ENCODE assay signal across 9 mouse cellular contexts in genomic region chr14:25472096-25472861, GRCm38 (mm10). TPM values are rescaled to one million over a fixed set of nuclear protein-coding genes. Genes with fewer than 3 reads are reported as not detected.
DNase-seq lines count a peak whose midpoint lies in the region; ATAC-seq and TF ChIP-seq lines count a peak whose summit lies in the region.
"Had no signal": no experiment of that assay in that cellular context is flagged by ENCODE, and none has a peak within 500 bp of the region (broad histone marks: within the 10 kb centered on the region; RNA-seq: fewer than 3 reads in every experiment).

No protein-coding gene starts in this region.

- peaks cover 98% of the 10 kb centered on the region for H3K4me1 ChIP-seq in neural tube, embryonic 12.5 days
- peaks cover 100% of the 10 kb centered on the region for H3K4me1 ChIP-seq in heart, embryonic 10.5 days

- H3K9ac ChIP-seq in neural tube, embryonic 12.5 days, result no peak overlapping the region
- H3K9ac ChIP-seq: hindbrain, embryonic 15.5 days had no signal

- no peak overlapping the region for H3K4me3 ChIP-seq in neural tube, embryonic 12.5 days
- no peak overlapping the region for H3K4me3 ChIP-seq in heart, embryonic 10.5 days
- H3K4me3 ChIP-seq in myocyte, result no peak overlapping the region
- H3K4me3 ChIP-seq: hindbrain, embryonic 15.5 days had no signal

- TF ChIP-seq POLR2A in myocyte (IDR thresholded peaks at IDR 0.05; ENCODE audit: insufficient read length, low read depth), result no peak

- no peak overlapping the region for H3ac ChIP-seq in myocyte (ENCODE audit: control insufficient read depth, insufficient read length)

- WGBS in neural tube, embryonic 12.5 days, result 77% methylated on average over 6 of the region's 6 CpGs
- WGBS in heart, embryonic 10.5 days, result 66% methylated on average over 6 of the region's 6 CpGs

- H3K9me3 ChIP-seq in neural tube, embryonic 12.5 days, result no peaks in the 10 kb centered on the region
- no peaks in the 10 kb centered on the region for H3K9me3 ChIP-seq in heart, embryonic 10.5 days
- H3K9me3 ChIP-seq: hindbrain, embryonic 15.5 days had no signal

- no peak for ATAC-seq in neural tube, embryonic 12.5 days (ENCODE audit: low FRiP score, low read depth)

- H3K27ac ChIP-seq in neural tube, embryonic 12.5 days, result no peak overlapping the region
- H3K27ac ChIP-seq in heart, embryonic 10.5 days, result peak overlapping the region; percentile 80

- no peaks in the 10 kb centered on the region for H3K36me3 ChIP-seq in neural tube, embryonic 12.5 days
- 0 out of 2 replicates have a peak, but pooled peaks cover 3% of the 10 kb centered on the region for H3K36me3 ChIP-seq in heart, embryonic 10.5 days
- H3K36me3 ChIP-seq in myocyte (ENCODE audit: control insufficient read depth, insufficient read depth), result no peaks in the 10 kb centered on the region
- H3K36me3 ChIP-seq: hindbrain, embryonic 15.5 days had no signal

- H3K79me2 ChIP-seq in myocyte (ENCODE audit: control insufficient read depth, insufficient read depth), result peaks cover 94% of the 10 kb centered on the region

- H3K27me3 ChIP-seq in neural tube, embryonic 12.5 days (replicated peaks), result no peaks in the 10 kb centered on the region
- no peaks in the 10 kb centered on the region for H3K27me3 ChIP-seq in heart, embryonic 10.5 days (ENCODE audit: insufficient read depth, poor library complexity, severe bottlenecking)
- H3K27me3 ChIP-seq in myocyte (ENCODE audit: control insufficient read depth, insufficient read depth, insufficient read length), result no peaks in the 10 kb centered on the region
- H3K27me3 ChIP-seq: hindbrain, embryonic 15.5 days had no signal

- intact Hi-C loops in left cerebral cortex, postnatal 4 days (cut with DNase I), result no loop called here

- 0 out of 2 replicates have a peak overlapping the region, but pooled peaks have one; percentile 10 for H3K4me2 ChIP-seq in neural tube, embryonic 12.5 days (replicated peaks)
- peak overlapping the region; percentile 68 for H3K4me2 ChIP-seq in myocyte (ENCODE audit: low read depth)
- H3K4me2 ChIP-seq: hindbrain, embryonic 15.5 days had no signal

- no peak for DNase-seq in neural tube, embryonic 10.5 days (ENCODE audit: extremely low spot score, low spot score)
- no peak for DNase-seq in heart, embryonic 10.5 days (ENCODE audit: low spot score)
- peak; percentile 76 to 82 for DNase-seq in kidney, postnatal 36 days
- DNase-seq in left cerebral cortex, postnatal 4 days, result no peak
- DNase-seq in gastrocnemius, postnatal 4 days (ENCODE audit: low spot score in 2 of 2), result no peak
- DNase-seq in gastrocnemius, postnatal 25 days, result no peak

TF ChIP-seq in myocyte, 11 proteins besides CTCF, POLR2A, EP300 and RAD21:
- TF ChIP-seq TCF3 (IDR thresholded peaks at IDR 0.05; ENCODE audit: insufficient read length, low read depth) (no peak), CEBPB (IDR thresholded peaks at IDR 0.05; ENCODE audit: insufficient read depth, poor library complexity, severe bottlenecking) (peak; percentile 64; the same call in 1 of the 2 replicates)

RNA-seq across cellular contexts. Expression of gene Zmiz1, which starts 13.3 kb away (rescaled TPM):
- polyA plus RNA-seq in neural tube, embryonic 12.5 days (2016; fragmentation: Nextera tagmentation; extraction: Ambion mirVana), result 62.2 and 63.4 TPM in 2 replicates
- polyA plus RNA-seq in heart, embryonic 10.5 days (2016; fragmentation: Nextera tagmentation; extraction: Ambion mirVana), result 38.1 and 45.8 TPM in 2 replicates
- 34.5 TPM for polyA plus RNA-seq in myocyte (2012; fragmentation: generic; extraction: Trizol)
- total RNA-seq in left cerebral cortex, postnatal 4 days (2021), result 100 to 1,000 TPM; 149 to 152 TPM
- 10 to 100 TPM; 53.8 to 55.2 TPM for total RNA-seq in gastrocnemius, postnatal 4 days (2021)
- 10 to 100 TPM; 26.4 to 29.8 TPM for total RNA-seq in gastrocnemius, postnatal 25 days (2021)

Comparison
In these comparisons a context has a peak if more than half of its experiments do, and no peak if none do; other contexts are left out.
1. DNase-seq: peak in kidney, postnatal 36 days (2 of 2); none in neural tube, embryonic 10.5 days (single experiment), heart, embryonic 10.5 days (single experiment), left cerebral cortex, postnatal 4 days (single experiment), gastrocnemius, postnatal 4 days (0 of 2) and gastrocnemius, postnatal 25 days (single experiment).